Mouse (Mus musculus): Measurements from ENCODE around the gene Faf2. TPM values are rescaled to one million over a fixed set of nuclear protein-coding genes. Genes with fewer than 3 reads are reported as not detected.
A peak's percentile ranks its signal among the peaks of the same experiment; 100 is the strongest.

Gene Faf2
- polyA plus RNA-seq, 1 experiment: 14.5 TPM

- no peak overlapping the region for H3K4me3 ChIP-seq (ENCODE audit: low read depth, low read length)
- no peaks in the 10 kb centered on the region for H3K27me3 ChIP-seq (ENCODE audit: control insufficient read depth, insufficient read depth, low read length)
- no peak for TF ChIP-seq CTCF (IDR thresholded peaks at IDR 0.05; ENCODE audit: extremely low read depth, insufficient read length, insufficient replicate concordance, low read depth, low read length)
- TF ChIP-seq POLR2A (IDR thresholded peaks at IDR 0.05; ENCODE audit: low read depth, low read length): no peak
- H3K36me3 ChIP-seq (ENCODE audit: control insufficient read depth, insufficient read depth, low read length): peaks cover 35% of the 10 kb centered on the region
- no peak overlapping the region for H3K27ac ChIP-seq (ENCODE audit: insufficient read depth, low read depth, low read length)
- WGBS: 36% methylated on average over 4 of the region's 4 CpGs
- H3K4me1 ChIP-seq (ENCODE audit: control insufficient read depth, insufficient read depth, insufficient read length, low read length): peaks cover 10% of the 10 kb centered on the region
Measured at GRCm38 (mm10) chr13:54678263-54678662, 56.7 kb downstream of the Faf2 start.

DNA sequence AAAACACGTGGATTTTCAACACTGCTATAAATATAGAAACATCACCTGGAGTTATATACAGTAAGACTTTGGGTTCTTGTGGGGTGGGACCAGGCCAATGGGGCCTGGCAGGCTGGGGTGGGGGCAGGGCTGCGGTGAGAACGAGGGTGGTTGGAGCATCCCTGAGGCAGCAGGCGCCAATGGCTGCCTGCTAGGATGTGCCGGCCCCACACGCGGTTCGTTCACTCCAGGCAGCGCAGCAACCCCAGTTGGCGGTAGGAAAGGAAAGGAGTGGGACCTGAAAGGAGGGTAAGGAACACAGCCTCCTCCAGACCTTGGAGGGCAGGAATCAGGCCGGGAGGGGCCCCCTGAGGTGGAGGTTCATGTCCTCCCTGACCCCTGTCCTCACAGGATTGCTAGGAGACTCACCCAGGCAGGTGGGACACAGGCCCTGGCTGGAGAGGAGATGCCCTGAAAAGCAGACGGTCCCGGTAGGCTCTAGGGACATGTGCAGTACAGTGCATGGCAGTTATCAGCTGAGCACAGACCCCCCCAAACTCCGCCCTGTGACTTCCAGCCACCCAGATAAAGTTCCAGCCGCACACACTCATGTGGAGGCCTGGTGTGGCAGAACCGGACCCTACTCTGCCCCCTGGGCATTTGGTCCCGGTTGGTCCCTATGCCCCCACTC is 58.7 kb downstream of the Faf2 start:
- TF ChIP-seq CTCF (IDR thresholded peaks at IDR 0.05; ENCODE audit: extremely low read depth, insufficient read length, insufficient replicate concordance, low read depth, low read length) (no peak), POLR2A (IDR thresholded peaks at IDR 0.05; ENCODE audit: low read depth, low read length) (no peak)
- no peak overlapping the region for H3K27ac ChIP-seq (ENCODE audit: insufficient read depth, low read depth, low read length)
- H3K4me3 ChIP-seq (ENCODE audit: low read depth, low read length): no peak overlapping the region
- H3K27me3 ChIP-seq (ENCODE audit: control insufficient read depth, insufficient read depth, low read length): no peaks in the 10 kb centered on the region
- H3K36me3 ChIP-seq (ENCODE audit: control insufficient read depth, insufficient read depth, low read length): peaks cover 44% of the 10 kb centered on the region
- peaks cover 18% of the 10 kb centered on the region for H3K4me1 ChIP-seq (ENCODE audit: control insufficient read depth, insufficient read depth, insufficient read length, low read length)
- WGBS: 85% methylated on average over 17 of the region's 17 CpGs

- 75% methylated on average over 8 of the region's 8 CpGs for WGBS
- peaks cover 23% of the 10 kb centered on the region for H3K4me1 ChIP-seq (ENCODE audit: control insufficient read depth, insufficient read depth, insufficient read length, low read length)
- H3K27me3 ChIP-seq (ENCODE audit: control insufficient read depth, insufficient read depth, low read length): no peaks in the 10 kb centered on the region
- H3K36me3 ChIP-seq (ENCODE audit: control insufficient read depth, insufficient read depth, low read length): peaks cover 44% of the 10 kb centered on the region
- TF ChIP-seq CTCF (IDR thresholded peaks at IDR 0.05; ENCODE audit: extremely low read depth, insufficient read length, insufficient replicate concordance, low read depth, low read length): no peak
- no peak for TF ChIP-seq POLR2A (IDR thresholded peaks at IDR 0.05; ENCODE audit: low read depth, low read length)
- H3K4me3 ChIP-seq (ENCODE audit: low read depth, low read length): no peak overlapping the region
- no peak overlapping the region for H3K27ac ChIP-seq (ENCODE audit: insufficient read depth, low read depth, low read length)
Measured at GRCm38 (mm10) chr13:54681291-54681690, 59.7 kb downstream of the Faf2 start.

DNA sequence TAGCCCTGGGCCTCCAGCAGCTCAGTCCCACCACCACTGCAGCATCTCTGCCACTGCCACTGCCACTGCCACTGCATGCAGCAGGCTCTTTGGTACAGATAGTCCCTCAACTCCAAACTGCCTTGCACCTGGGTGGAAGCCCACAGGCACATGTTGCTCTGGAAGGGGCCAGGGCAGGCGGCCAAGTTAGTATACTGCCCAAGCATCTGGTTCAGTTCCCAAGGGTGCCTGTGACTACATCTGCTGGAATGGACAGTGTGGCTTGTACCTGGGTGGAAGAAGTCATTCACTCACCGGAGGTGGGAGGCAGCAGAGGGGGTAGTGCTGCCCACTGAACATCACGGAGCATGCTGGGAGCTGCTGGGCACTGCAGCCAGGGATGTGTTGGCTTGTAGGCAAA is 61.7 kb downstream of the Faf2 start:
- peaks cover 44% of the 10 kb centered on the region for H3K36me3 ChIP-seq (ENCODE audit: control insufficient read depth, insufficient read depth, low read length)
- no peaks in the 10 kb centered on the region for H3K27me3 ChIP-seq (ENCODE audit: control insufficient read depth, insufficient read depth, low read length)
- peaks cover 21% of the 10 kb centered on the region for H3K4me1 ChIP-seq (ENCODE audit: control insufficient read depth, insufficient read depth, insufficient read length, low read length)
- TF ChIP-seq CTCF (IDR thresholded peaks at IDR 0.05; ENCODE audit: extremely low read depth, insufficient read length, insufficient replicate concordance, low read depth, low read length) (no peak), POLR2A (IDR thresholded peaks at IDR 0.05; ENCODE audit: low read depth, low read length) (no peak)
- WGBS: 89% methylated on average over 3 of the region's 3 CpGs
- no peak overlapping the region for H3K27ac ChIP-seq (ENCODE audit: insufficient read depth, low read depth, low read length)
- no peak overlapping the region for H3K4me3 ChIP-seq (ENCODE audit: low read depth, low read length)

- TF ChIP-seq CTCF (IDR thresholded peaks at IDR 0.05; ENCODE audit: extremely low read depth, insufficient read length, insufficient replicate concordance, low read depth, low read length) (no peak), POLR2A (IDR thresholded peaks at IDR 0.05; ENCODE audit: low read depth, low read length) (no peak)
- WGBS: 52% methylated on average over 3 of the region's 3 CpGs
- peaks cover 24% of the 10 kb centered on the region for H3K4me1 ChIP-seq (ENCODE audit: control insufficient read depth, insufficient read depth, insufficient read length, low read length)
- peaks cover 42% of the 10 kb centered on the region for H3K36me3 ChIP-seq (ENCODE audit: control insufficient read depth, insufficient read depth, low read length)
- H3K27ac ChIP-seq (ENCODE audit: insufficient read depth, low read depth, low read length): no peak overlapping the region
- no peak overlapping the region for H3K4me3 ChIP-seq (ENCODE audit: low read depth, low read length)
- H3K27me3 ChIP-seq (ENCODE audit: control insufficient read depth, insufficient read depth, low read length): no peaks in the 10 kb centered on the region
Measured at GRCm38 (mm10) chr13:54684140-54684896, 62.7 kb downstream of the Faf2 start.

DNA sequence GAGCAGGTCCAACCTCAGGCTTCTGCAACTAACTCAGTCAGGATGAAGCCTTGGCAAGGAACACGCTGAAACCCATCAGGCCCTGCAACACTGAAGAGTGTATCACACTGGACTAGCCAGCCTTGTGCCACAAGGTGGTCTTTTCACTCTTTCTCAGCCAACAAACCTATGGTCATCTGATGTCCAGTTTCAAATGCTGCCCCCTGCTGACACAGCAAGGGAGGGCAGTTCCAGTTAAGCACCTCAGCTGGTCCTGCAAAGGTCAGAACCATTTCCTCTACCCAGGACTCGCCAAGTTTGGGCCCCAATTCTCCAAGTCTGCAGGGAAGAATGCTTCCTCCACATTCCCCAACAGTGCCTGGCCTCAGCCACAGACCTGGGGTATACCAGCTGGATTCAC is 63.6 kb downstream of the Faf2 start:
- TF ChIP-seq CTCF (IDR thresholded peaks at IDR 0.05; ENCODE audit: extremely low read depth, insufficient read length, insufficient replicate concordance, low read depth, low read length): peak; percentile 68; the same call in 1 of the 2 replicates
- no peak for TF ChIP-seq POLR2A (IDR thresholded peaks at IDR 0.05; ENCODE audit: low read depth, low read length)
- WGBS: 32% methylated on average over 2 of the region's 2 CpGs
- Histone ChIP-seq H3K36me3 (ENCODE audit: control insufficient read depth, insufficient read depth, low read length) (peaks cover 39% of the 10 kb centered on the region), H3K27me3 (ENCODE audit: control insufficient read depth, insufficient read depth, low read length) (no peaks in the 10 kb centered on the region), H3K4me1 (ENCODE audit: control insufficient read depth, insufficient read depth, insufficient read length, low read length) (peaks cover 24% of the 10 kb centered on the region), H3K27ac (ENCODE audit: insufficient read depth, low read depth, low read length) (no peak overlapping the region), H3K4me3 (ENCODE audit: low read depth, low read length) (no peak overlapping the region)
